Mouse (Mus musculus): ENCODE measurements around the gene Numb.

Numb gene

DNA sequence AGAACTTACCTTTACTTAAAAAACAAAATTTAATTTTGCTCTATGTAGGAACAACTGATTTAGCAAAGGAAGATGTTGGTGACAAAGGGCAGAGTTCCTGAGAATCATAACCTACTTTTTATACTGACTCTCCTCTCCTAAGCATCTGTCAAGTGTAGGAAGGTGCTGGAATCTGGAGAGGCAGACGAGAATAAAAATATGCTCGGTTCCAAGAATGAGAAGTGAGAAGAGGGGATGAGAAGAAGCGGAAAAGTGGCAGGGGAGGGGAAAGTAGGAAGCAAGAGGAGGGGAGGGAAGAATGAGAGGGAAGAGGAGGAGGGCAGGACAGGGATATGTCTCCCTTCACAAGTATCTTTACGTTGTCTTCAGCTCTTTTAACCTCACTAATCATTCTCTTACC is 71.4 kb downstream of the Numb start:
- DNase-seq, result no peak

DNA sequence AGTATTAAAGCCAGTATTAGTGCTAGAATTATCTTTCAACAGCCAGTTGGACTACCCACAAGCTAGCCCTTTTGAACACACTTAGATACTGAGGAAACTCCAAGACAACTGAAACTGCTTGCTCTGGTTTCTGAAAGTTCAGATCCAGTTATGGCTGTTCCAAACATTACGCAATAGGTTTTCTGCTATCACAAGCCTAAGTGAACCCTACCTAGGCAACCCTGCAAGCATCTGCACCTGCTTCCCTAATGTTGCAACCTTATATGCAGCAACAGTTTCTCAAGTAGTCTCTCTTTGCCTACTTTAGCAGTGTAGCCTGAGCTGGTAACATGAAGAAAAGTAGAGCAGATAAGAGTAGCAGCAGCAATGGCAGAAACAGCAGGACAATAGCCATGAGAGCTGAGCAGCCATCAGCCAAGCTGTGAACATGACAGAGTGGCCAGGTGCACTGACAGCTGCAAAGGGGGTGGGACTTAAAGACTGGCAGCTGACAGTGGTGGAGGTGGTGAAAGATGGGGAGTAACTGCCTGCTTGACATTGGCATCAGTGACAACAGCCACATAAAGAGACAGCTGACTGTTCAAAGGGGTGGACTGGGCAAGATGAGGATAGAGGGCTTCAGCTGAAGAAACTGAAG is 73.0 kb downstream of the Numb start:
- DNase-seq, result no peak

GRCm38 (mm10) chr12:83847877-83848276 is 73.9 kb downstream of the Numb start:
- no peak for DNase-seq

DNA sequence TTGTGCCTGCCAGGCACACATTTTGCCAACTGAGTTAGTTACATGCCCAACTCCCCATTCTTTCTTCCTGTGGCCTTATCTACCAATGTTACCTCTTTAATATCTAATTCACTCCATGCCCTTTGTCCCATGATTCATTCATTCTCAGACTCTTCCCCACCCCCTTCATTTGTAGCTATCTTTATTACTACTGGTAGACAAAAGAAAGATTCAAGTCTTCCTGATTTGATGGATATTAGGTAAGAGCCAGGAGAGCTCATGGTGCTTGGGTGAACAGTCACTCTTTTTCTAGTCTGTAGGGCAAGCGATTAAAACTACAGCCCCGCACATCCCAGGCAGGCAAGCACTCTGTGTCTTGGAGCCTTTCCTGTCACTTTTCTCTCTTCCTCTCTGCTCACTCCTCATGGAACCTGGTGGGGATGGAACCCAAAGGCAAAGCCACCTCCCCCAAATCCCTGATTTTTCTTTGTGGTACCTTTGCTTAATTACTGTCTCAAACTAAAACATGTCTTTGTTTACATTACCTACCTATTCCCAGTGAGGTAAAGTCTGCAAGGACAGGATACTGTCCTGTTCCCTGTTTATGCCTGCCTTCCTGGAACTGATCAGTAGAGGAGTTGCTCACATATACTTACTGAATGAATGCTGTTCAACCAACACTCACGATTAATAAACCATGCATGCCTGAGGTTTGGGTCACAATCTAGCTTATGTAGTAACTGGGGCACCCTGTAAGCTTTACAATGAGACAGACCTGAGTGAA is 78.9 kb downstream of the Numb start:
- DNase-seq, result no peak

DNA sequence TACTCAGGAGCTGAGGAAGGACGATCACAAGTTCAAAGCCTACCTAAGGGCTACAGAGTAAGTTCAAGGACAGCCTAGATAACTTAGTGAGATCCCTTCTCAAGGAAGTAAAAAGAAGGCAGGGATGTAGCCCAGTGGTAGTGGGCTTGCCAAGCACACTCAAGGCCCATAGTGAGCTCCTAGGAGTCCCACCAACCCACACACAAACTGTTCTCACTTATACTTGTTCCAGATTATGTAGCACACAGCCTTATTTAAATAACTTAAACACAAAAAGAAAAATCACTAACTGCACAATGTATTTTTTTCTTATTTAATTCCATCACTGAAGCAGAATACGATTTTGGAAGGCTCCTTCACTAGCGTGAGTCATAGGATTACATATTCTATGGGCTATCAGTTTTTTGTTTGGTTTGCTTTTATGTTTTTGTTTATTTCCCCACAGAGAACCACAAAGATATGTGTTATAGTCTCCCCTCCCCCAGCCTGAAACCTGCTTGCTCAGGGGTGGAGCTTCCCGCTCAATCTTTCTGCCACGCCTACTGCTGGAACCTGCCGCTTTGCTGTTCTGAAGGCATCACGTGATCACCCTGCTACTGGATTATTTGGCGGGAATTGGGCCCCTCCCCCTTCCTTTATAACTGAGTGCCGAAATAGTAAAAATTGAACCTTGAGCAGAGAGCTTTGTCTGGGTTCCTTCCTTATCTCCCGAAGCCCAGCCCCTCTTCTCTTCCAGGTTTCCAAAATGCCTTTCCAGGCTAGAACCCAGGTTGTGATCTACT is 80.1 kb downstream of the Numb start:
- DNase-seq, result no peak

DNA sequence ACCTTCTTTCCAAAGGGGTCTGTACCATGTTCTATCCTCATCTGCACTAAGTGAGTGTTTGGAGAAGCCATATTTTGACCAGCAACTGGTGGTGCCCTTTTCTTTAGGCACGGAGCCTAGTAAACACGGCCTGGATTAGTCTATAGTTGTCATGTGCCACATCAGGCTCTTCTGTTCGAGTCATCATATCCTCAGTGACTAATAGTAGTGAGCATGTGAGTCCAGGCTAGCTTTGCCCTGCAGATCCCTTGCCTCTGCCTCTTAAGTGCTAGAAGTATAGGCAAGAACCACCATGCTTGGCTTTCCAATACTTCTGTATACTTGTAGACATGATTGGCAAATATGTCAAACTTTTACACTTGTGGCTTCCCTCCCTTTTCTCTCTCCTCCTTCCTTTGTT is 87.8 kb downstream of the Numb start:
- DNase-seq, result no peak

GRCm38 (mm10) chr12:83830424-83830823 is 91.3 kb downstream of the Numb start:
- DNase-seq, result no peak

GRCm38 (mm10) chr12:83816616-83817015 is 105.1 kb downstream of the Numb start:
- no peak for DNase-seq

GRCm38 (mm10) chr12:83811901-83812300 is 109.8 kb downstream of the Numb start:
- no peak for DNase-seq

GRCm38 (mm10) chr12:83803641-83804040 is 118.1 kb downstream of the Numb start:
- no peak for DNase-seq

GRCm38 (mm10) chr12:83800943-83801342 is 120.8 kb downstream of the Numb start:
- no peak for DNase-seq

DNA sequence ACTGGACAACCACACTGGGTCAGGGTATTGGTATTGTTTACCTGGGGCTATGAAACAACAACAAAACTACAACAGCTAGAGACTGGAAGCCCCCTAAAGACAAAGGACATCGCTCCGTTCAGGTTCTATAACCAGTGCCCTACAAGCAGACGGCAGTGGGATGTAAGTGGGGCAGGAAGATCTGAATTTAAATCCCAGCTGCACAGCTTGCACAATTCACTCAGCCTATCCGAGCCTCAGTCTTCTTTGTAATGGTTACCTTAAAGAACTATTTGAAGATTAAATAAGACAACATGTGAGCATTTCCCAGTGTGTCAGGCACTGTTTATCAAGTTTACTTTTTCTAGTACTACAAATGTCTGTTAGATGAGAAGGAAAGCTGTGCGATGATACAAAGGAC is 123.4 kb downstream of the Numb start:
- DNase-seq, result no peak

DNA sequence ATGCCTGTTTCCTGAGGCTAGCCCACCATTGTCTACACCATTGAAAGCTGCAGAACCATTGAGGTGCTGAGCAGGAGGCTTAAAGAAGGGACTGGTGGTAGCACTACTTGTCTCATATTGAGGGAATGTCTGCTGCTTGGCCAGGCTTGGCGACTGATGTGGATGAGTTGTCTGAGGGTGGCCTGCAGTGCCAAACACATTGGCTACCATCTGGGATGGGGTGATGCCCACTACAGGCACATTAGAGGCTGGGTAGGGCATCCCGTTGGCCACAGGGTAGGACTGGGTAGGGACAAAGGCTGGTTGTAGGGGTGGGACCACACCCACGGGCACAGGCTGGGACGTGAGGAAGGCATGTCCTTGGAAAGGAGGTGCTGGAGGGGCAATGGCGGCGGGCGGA is 126.1 kb downstream of the Numb start:
- no peak for DNase-seq

DNA sequence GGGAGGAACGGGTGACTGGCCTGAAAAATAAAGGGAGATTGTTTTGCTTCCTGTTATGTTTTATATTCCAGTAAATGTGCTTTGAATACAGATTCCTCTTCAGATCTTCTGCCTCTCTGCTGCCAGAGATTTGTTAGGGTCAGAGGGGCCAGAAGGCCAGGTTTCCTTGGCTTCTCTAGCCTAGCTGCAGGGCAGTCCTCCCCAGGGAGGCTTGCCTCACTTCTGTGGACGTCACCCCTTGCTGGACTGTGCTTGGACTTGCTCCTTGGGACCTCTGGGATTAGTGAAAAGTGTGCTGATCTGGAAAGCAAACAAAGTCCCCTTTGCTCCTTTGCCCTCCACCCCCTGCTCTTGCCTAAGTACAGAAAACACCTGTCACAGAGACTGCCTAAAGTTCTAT is 126.7 kb downstream of the Numb start:
- no peak for DNase-seq

DNA sequence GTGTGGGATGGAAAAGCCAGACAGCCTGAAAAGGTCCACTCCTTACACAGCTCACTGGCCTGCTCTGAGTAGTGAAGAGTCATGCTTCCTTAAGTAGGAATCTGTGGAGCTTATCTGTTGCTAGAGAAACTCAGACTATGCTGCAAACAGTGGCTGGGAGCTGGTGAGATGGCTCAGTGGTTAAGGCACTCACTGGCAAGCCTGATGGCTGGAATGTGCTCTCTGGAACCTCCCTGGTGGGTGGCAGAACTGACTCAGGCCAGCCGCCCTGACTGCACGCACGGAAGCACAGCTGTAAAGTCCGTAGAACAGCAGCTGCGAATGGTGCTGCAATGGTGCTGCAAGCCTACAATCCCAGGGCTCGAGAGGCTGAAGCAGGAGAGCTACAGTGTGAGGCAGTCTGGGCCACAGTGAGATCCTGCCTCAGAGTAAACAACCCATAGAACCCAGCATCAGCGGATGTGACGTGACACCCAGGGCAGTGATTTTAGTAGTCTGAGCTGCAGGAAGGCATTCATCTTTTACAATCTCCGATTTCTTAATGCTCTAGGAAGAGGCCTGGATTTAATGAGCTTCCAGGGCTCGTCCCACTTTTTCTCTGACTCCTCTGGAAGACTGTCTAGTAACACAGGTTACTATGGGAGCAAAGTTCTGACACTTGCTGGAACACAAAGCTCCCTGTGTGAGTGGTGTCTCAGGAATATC is 128.9 kb downstream of the Numb start:
- DNase-seq, result no peak

DNA sequence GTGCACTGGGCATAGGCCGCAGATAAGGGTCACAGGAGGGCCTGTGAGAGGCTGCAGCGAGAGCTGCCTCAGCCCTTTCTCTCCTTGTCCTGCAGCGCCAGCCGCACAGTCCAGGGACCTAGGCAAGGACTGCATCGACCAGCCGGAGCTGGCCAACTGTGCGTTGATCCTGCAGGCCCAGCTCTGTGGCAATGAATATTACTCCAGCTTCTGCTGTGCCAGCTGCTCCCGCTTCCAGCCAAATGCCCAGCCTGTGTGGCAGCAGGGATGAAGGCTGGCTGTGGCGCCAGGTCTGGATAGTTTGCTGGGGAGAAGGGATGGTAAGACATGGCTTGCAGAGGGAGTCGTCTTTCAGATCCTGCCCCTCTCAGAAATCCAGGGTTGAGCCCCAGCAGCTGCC is 130.0 kb downstream of the Numb start:
- no peak for DNase-seq

- DNase-seq, result no peak
Measured at GRCm38 (mm10) chr12:83790749-83791148, 131.0 kb downstream of the Numb start.

DNA sequence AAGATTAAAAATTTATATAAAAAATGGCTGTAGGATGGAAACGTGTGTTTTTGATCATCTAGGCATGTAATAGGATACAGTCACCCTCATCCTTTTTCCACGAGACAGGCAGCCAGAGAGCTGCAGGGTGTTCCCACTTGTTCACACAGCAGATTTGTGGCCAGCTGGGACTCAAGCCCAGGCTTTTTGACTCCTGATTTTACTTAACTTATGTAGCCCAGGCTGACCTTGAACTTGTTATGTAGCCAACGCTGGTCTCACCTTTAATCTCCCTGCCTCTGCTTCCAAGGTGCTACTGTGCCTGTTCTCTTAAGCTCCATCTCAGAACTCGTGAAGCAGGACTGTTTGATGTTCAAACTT is 132.0 kb downstream of the Numb start:
- no peak for DNase-seq

DNA sequence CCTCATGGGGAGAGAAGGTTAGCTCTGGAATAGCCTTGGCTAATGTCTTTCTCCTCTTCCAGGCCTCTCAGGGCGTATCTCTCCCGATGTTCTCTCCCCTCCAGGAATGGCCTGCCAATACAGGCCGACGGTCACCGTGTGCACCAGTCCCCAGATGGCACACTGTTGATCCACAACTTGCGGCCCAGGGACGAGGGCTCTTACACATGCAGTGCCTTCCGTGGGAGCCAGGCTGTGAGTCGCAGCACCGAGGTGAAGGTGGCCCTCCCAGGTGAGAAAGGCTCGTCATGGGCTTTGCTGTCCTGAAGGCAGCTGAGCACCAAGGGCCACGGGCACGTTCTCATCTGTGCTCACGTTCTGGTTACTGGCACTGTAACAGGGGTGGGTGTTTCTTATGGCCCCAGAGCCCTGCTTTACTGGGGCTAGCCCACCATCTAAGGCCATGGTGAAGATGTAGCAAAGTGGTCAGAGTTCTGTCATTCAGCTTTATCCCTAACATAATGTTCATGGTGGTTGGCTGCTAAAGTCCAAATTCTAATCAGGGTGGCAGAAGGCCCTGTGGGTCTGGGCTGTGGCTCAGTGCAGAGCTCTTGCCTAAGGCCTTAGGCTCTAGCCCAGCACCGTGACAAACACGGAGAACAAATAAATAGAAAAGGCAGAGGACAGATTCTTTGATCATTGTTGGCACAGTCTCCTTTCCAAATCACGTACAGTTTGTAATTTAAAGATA is 132.5 kb downstream of the Numb start:
- no peak for DNase-seq

GRCm38 (mm10) chr12:83785305-83785704 is 136.4 kb downstream of the Numb start:
- no peak for DNase-seq

DNA sequence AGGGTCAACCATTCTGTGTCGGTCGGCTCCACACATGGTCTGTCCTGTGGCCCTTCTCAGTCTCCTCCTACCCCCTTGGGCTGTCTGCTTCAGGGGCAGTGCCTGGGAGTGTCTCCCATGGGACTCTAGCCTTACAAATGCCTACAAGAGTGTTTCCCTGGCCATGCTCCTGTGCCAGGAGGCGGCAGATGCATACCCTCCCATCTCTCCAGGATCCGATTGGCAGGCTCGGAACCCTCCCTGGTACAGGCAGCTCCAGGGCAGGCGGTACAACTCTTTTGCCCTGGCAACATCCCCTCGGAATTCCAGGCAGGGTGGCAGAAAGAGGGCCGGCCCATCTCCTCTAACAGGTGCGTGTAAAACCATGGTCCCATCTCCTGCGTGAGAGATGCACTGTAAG is 139.1 kb downstream of the Numb start:
- DNase-seq, result no peak

DNA sequence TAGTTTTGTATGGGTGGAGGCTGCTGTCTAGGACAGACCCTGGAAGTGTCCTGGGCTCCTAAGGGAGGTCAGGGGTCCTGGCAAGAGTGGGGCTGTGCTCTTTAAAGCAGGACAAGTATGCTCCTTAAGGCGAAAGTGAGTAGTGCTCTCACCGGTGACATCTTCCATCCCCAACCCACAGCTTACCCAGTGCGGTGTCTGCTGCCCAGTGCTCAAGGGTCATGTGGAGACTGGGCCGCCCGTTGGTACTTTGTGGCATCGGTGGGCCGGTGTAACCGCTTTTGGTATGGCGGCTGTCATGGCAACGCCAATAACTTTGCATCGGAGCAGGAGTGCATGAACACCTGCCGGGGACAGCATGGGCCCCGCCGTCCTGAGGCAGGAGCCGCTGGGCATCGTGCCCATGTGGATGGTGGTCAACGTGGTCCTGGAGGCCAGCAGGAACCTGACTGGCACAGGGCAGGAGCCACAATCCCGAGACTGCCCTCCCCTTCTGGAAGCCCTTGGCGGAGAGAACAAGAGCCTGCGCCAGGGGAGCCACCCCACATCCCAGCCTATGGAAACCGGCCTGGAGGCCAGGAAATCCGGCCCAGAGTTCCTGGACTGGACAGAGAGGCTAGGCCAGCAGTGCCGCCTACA is 140.0 kb downstream of the Numb start:
- DNase-seq, result no peak
